Mouse (Mus musculus) stomach, postnatal 0 days (tissue): ENCODE measurements at regions not wholly inside any gene's neighbourhood (a gene's known extent, or its start where the extent isn't known, plus 50 kb on each side); places are given as distances from the start of the nearest gene placed in this dataset.

ENCODE experiments used
- ATAC-seq: fragments of 200-750 bp; cut with Nextera tagmentation; 2 replicates; pipeline ENCODE4 v1.8.0; 2017; ENCODE audit not compliant: low FRiP score, low TSS enrichment
- DNase-seq: peaks from one replicate; pipeline ENCODE4 v3.0.0-alpha.2; 2016; ENCODE audit warnings: low spot score
- H3K27ac ChIP-seq: fragments of 300-500 bp; sonication (generic); replicated peaks from 2 replicates; pipeline ENCODE4 v1.5.1; 2014; ENCODE audit warnings: mild to moderate bottlenecking, control low read depth
- H3K27me3 ChIP-seq: fragments of 300-500 bp; sonication (generic); 2 replicates; pipeline ENCODE4 v1.6.1; 2014; ENCODE audit warnings: low read length; ENCODE audit not compliant: control insufficient read depth, insufficient read depth
- H3K36me3 ChIP-seq: fragments of 300-500 bp; sonication (generic); 2 replicates; pipeline ENCODE4 v1.6.1; 2014; ENCODE audit warnings: low read length, mixed read lengths; ENCODE audit not compliant: control insufficient read depth, insufficient read depth
- H3K4me1 ChIP-seq: fragments of 300-500 bp; sonication (generic); replicated peaks from 2 replicates; pipeline ENCODE4 v1.6.1; 2014; ENCODE audit warnings: antibody characterized with exemption; ENCODE audit not compliant: control insufficient read depth, insufficient read depth
- H3K4me2 ChIP-seq: fragments of 300-500 bp; sonication (generic); replicated peaks from 2 replicates; pipeline ENCODE4 v1.6.1; 2014; ENCODE audit warnings: low read depth, mild to moderate bottlenecking, control low read depth, moderate library complexity
- H3K4me3 ChIP-seq: fragments of 300-500 bp; sonication (generic); 2 replicates; pipeline ENCODE4 v1.5.1; 2014; ENCODE audit warnings: low read depth, low read length, control low read depth
- H3K9ac ChIP-seq: fragments of 300-500 bp; sonication (generic); 2 replicates; pipeline ENCODE4 v1.6.1; 2014; ENCODE audit warnings: mild to moderate bottlenecking, low read length, control low read depth, mixed read lengths
- H3K9me3 ChIP-seq: fragments of 300-500 bp; sonication (generic); 2 replicates; pipeline ENCODE4 v1.6.1; 2016; ENCODE audit warnings: low read length; ENCODE audit not compliant: control insufficient read depth
- CTCF ChIP-seq: IDR thresholded peaks from 2 replicates; pipeline ENCODE4 v1.5.1; 2016; ENCODE audit warnings: antibody characterized with exemption, low read depth, mild to moderate bottlenecking, moderate library complexity
- EP300 ChIP-seq: optimal IDR thresholded peaks from 2 replicates; pipeline ENCODE3; 2016; ENCODE audit warnings: antibody characterized with exemption
- WGBS: fragments of 180-500 bp; shearing (Covaris S2); extraction: QIAGEN DNeasy Blood & Tissue Kit; methylation state at CpG from one replicate; pipeline ENCODE4 v1.1.7; 2014; 5-methylcytosine and 5-hydroxymethylcytosine counted together

GRCm38 (mm10) chr7:129784966-129785365 is 193.3 kb downstream of the Wdr11 start:
- Histone ChIP-seq H3K9ac (no peak overlapping the region), H3K4me2 (no peak overlapping the region), H3K36me3 (no peaks in the 10 kb centered on the region), H3K27me3 (no peaks in the 10 kb centered on the region), H3K4me3 (no peak overlapping the region), H3K9me3 (no peaks in the 10 kb centered on the region), H3K4me1 (peaks cover 2% of the 10 kb centered on the region; the same call in 1 of the 2 replicates), H3K27ac (no peak overlapping the region)
- TF ChIP-seq EP300 = no peak
- TF ChIP-seq CTCF = no peak
- WGBS = 69% methylated on average over 4 of the region's 4 CpGs
- no peak for DNase-seq
- no peak for ATAC-seq

- Histone ChIP-seq H3K4me3 (no peak overlapping the region), H3K4me1 (peaks cover 2% of the 10 kb centered on the region; the same call in 1 of the 2 replicates), H3K9ac (no peak overlapping the region), H3K27ac (no peak overlapping the region), H3K36me3 (no peaks in the 10 kb centered on the region), H3K27me3 (no peaks in the 10 kb centered on the region), H3K4me2 (no peak overlapping the region), H3K9me3 (no peaks in the 10 kb centered on the region)
- ATAC-seq = no peak
- DNase-seq = no peak
- 50% methylated on average over 2 of the region's 2 CpGs for WGBS
- TF ChIP-seq CTCF = no peak
- no peak for TF ChIP-seq EP300
Observed at GRCm38 (mm10) chr7:129787011-129787410, 195.3 kb downstream of the Wdr11 start.

DNA sequence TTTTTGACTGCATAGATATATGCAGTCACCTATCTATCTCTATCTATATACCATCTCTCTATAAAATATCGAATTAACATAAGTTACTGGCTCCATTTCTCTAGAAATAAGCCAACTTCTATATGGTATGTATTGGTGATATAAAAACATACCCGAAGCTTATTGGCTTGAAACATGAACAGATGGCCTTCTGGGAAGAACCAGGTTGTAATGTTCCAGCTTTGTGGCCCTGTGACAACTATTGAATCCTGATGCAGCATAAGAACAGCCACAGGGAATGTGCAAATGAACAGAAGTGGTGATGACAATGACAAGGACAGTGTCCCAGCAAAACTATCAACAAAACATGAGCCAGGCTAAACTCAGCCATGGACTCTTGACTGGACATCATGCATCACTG is 196.1 kb downstream of the Wdr11 start:
- no peak for ATAC-seq
- H3K36me3 ChIP-seq = no peaks in the 10 kb centered on the region

DNA sequence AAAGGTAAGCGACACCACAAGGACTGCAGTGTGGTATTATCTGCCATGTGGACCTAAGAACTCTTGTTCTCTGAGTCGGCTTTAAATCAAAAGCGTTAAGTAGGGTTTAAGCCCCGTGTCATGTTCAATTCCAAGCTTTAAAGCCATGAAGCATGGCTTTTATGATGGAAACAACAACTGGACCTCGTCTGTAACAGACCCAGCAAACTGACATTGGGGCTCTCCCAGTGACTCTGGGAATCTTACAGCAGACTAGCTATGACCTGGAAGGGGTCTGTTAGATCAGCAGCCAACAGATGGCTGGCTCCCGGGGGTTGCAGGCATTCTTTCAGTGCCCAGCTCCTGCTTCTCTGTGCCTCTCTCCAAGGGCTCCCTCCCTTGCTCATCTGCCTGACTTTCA is 197.8 kb downstream of the Wdr11 start:
- Histone ChIP-seq H3K27ac (peak overlapping the region; percentile 58; the same call in 1 of the 2 replicates), H3K27me3 (no peaks in the 10 kb centered on the region), H3K4me2 (no peak overlapping the region), H3K4me3 (no peak overlapping the region), H3K36me3 (no peaks in the 10 kb centered on the region), H3K9ac (no peak overlapping the region), H3K9me3 (no peaks in the 10 kb centered on the region), H3K4me1 (0 out of 2 replicates have a peak, but pooled peaks cover 2% of the 10 kb centered on the region)
- ATAC-seq (no peak), DNase-seq (no peak)
- no peak for TF ChIP-seq EP300
- TF ChIP-seq CTCF = no peak
- 33% methylated on average over 6 of the region's 6 CpGs for WGBS

More for the DNA sequence above, 196.1 kb downstream of the Wdr11 start:
- no peak for DNase-seq
- Histone ChIP-seq H3K4me3 (no peak overlapping the region), H3K27me3 (no peaks in the 10 kb centered on the region), H3K4me2 (no peak overlapping the region), H3K27ac (no peak overlapping the region), H3K9me3 (no peaks in the 10 kb centered on the region), H3K9ac (no peak overlapping the region), H3K4me1 (0 out of 2 replicates have a peak, but pooled peaks cover 2% of the 10 kb centered on the region)
- 90% methylated on average over 2 of the region's 2 CpGs for WGBS
- TF ChIP-seq EP300 (no peak), CTCF (no peak)

DNA sequence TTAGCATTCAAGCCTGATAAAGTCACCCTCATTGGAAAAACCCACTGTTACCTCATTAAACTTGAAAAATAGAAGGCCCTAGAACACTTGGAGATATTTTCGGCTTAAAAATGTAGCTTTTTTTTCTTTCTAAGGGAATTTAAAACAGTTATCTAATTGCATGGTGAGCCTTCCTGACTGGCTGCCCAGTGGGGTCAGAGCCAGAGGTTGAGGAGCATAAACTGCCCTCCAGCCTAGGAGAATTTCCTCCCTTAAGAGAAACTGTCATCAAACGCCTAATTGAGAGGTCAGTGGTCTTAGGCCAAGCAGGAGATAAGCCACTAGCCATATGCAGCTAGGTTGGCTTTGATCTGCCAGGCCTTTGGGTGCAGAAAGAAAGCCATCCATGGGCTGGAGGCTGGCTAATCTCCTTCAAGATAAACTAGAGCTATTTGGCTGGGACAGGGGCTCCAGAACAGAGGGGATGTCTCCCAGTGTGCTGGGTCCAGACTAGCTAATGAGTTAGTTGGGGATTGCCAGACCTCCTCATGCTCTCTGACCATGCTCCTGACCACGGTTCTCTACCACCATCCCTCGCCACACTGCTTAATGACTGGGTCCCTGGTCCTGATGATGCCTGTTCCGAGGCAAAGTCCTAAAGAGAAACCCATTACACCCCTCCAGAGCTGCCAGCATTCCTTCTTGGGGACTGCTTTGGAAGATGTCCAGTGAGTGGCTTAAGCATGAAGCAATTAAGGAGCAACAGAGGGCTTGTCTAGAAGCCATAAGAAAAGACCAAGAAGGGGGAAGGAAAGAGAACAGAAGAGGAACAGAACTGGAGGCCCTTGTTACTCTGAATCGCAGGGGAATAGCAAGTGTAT is 199.2 kb downstream of the Wdr11 start:
- peak overlapping the region; percentile 64 for H3K27ac ChIP-seq
- no peak for DNase-seq
- peak; percentile 49; the same call in 1 of the 2 replicates for ATAC-seq

DNA sequence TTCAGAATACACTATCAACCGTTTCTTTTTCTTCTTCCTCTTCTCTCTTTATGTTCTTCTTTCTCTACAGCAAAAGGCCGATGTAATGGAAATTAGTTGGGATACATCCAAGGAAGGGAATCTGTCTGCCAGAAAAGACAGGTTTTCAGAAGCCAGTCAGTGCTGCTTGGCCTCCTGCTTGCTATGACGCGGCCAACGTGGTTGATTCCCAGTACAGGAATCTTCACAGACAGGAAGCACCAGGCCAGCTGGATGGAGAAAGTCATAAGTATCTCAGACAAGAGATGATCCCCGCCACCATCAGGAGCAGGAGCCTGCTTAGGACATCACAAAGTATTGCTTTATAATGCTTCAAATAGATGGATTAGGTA is 199.8 kb downstream of the Wdr11 start:
- Histone ChIP-seq H3K27me3 (no peaks in the 10 kb centered on the region), H3K4me2 (no peak overlapping the region), H3K9ac (no peak overlapping the region), H3K4me1 (0 out of 2 replicates have a peak, but pooled peaks cover 2% of the 10 kb centered on the region), H3K4me3 (no peak overlapping the region), H3K36me3 (no peaks in the 10 kb centered on the region), H3K27ac (peak overlapping the region; percentile 64), H3K9me3 (no peaks in the 10 kb centered on the region)
- ATAC-seq = no peak
- no peak for TF ChIP-seq EP300
- no peak for TF ChIP-seq CTCF
- no peak for DNase-seq
- 54% methylated on average over 6 of the region's 6 CpGs for WGBS

More for the DNA sequence above, 199.2 kb downstream of the Wdr11 start:
- H3K4me2 ChIP-seq = no peak overlapping the region
- no peak overlapping the region for H3K4me3 ChIP-seq
- H3K27me3 ChIP-seq = no peaks in the 10 kb centered on the region
- H3K9me3 ChIP-seq = no peaks in the 10 kb centered on the region
- 0 out of 2 replicates have a peak, but pooled peaks cover 2% of the 10 kb centered on the region for H3K4me1 ChIP-seq
- 46% methylated on average over 6 of the region's 6 CpGs for WGBS
- no peaks in the 10 kb centered on the region for H3K36me3 ChIP-seq
- TF ChIP-seq EP300 = no peak
- 0 out of 2 replicates have a peak, but pooled peaks have one; percentile 8 for TF ChIP-seq CTCF
- no peak overlapping the region for H3K9ac ChIP-seq
